Mouse (Mus musculus) liver, adult 10 weeks (tissue): ENCODE results near the gene Prr5l. TPM values are rescaled to one million over a fixed set of nuclear protein-coding genes. Genes with fewer than 3 reads are reported as not detected.

Source experiments
- polyA plus RNA-seq: library from polyadenylated mRNA; stranded (reverse); fragments of 350-450 nt; fragmentation: Illumina TruSeq; extraction: RNeasy Lipid Tissue Mini Kit (QIAGEN cat#74804); gene quantifications from one replicate; pipeline ENCODE4 v1.2.3, GENCODE M21; 2014; ENCODE audit warnings: low read depth, low replicate concordance

Prr5l gene
- polyA plus RNA-seq, result 0.77 TPM

GRCm38 (mm10) chr2:101882998-101883397 lies at the start of gene Prr5l:
Prr5l (minus strand) TSS chr2:101883027.

GRCm38 (mm10) chr2:101885768-101886438 lies 3.1 kb upstream of the Prr5l start, which contains the start of gene Commd9:
Commd9 (plus strand) TSS chr2:101886247.

GRCm38 (mm10) chr2:101678236-101679021 lies 204.4 kb downstream of the Prr5l start, which contains the start of gene Traf6:
Traf6 (plus strand) TSS chr2:101678429.

Other genes starting within 250 kb of the Prr5l start
- not detected for gene Rag1, start 233.5 kb downstream of the Prr5l start, polyA plus RNA-seq
- 79.7 TPM for gene B230118H07Rik, start 233.5 kb downstream of the Prr5l start, polyA plus RNA-seq
- 11.7 TPM for gene Traf6, start 204.6 kb downstream of the Prr5l start, polyA plus RNA-seq
- gene Commd9, start 3.2 kb upstream of the Prr5l start, polyA plus RNA-seq, result 2.3 TPM